Mouse (Mus musculus) fat pad, adult 2 months (tissue): ENCODE results near the gene Rtn4.
A peak's percentile ranks its signal among the peaks of the same experiment; 100 is the strongest.

Experiments used
- DNase-seq: peaks from one replicate; pipeline ENCODE4 v3.0.0-alpha.2; 2011; ENCODE audit warnings: low read depth, low spot score; ENCODE audit errors: extremely low read depth

Gene Rtn4

GRCm38 (mm10) chr11:29761387-29761786, 68.6 kb downstream of the Rtn4 start:
- no peak for DNase-seq

- DNase-seq, result no peak
Observed at GRCm38 (mm10) chr11:29762768-29763167, 70.0 kb downstream of the Rtn4 start.

DNA sequence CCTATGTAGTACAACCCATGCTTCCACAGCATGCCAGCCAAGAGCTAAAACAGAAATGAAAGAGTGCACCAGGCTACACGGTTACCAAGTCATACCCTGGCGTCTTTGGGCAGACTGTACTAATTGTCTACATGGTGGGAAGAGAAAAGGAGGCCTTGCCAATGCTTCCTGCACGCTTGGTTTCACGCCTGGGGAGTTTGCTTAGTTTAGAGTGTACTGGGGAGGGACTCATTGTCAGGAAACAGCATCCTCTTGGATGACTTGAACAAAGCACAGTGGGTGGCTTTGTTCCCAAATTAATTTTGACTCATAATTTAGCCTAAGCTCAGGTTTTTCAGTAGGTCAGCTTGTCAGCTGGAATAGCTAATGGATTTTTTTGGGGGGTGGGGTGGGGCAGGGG, 72.3 kb downstream of the Rtn4 start:
- no peak for DNase-seq

DNA sequence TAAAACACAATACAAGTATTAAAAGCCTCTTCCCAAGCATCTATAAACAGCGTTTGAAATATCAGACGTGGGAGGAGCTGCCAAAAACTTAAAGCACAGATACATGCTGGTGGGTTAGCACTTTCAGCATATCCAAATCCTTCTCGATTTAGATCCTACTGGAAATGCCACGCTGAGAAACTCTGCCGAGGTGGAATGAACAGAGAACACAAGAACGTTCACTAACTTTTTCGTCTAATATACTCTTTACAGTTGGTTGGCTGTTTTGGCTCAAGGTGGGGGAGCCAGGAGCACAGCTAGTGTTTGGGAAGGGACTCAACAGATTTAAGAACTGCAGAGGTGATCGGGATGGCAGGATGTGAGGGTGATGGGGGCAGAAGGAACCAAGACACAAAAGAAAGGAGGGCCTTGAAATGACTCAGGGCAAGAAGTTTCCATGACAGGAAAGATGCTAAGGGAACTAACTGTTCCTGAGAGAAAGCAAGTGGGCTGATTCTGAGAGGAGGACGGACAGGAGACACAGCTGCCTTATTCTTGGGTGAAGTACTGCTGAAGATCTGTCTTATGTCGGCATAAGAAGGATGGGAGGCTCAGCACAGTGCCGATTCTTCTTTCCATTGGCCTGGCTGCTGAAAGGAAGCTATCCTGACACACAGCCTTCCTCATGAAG, 73.7 kb downstream of the Rtn4 start:
- no peak for DNase-seq

DNA sequence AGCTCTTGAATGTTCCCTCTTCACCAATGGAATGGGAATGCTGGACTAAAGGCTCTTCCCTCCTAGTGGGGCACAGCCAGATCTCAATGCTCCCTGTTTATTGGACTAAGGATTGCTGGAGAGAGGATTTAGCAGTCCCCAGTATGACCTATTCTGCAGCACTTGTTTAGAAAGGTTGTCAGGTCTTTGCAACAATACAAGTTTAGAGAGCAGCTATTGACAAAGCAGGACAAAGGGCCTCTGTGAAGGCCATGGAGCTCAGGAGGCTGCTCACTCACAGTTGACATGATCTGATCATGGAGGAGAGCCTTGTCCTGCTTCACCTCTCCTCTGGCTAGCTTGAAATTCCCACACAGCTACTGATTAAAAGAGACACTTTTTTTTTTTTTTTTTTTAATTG, 75.8 kb downstream of the Rtn4 start:
- no peak for DNase-seq

- no peak for DNase-seq
Observed at GRCm38 (mm10) chr11:29770666-29771400, 78.1 kb downstream of the Rtn4 start.

DNA sequence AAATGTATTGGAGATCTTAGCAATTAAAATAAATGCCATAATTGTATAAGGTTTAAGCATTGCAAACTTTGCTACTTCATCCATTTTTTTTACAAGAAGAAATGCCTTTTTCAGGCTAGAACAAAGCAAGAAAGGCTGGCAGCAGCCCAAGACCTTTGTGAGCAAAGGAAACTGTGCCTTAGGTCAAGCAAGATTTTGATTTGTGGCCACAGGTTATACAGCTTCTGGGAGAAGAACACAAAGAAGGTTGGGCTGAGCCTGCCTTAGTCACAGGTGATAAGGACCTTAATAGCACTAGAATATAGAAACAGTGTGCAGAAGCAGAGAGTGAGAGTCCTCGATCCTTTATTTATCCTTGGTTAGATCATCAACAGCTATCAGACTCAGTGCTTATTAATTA, 79.5 kb downstream of the Rtn4 start:
- DNase-seq, result no peak

DNA sequence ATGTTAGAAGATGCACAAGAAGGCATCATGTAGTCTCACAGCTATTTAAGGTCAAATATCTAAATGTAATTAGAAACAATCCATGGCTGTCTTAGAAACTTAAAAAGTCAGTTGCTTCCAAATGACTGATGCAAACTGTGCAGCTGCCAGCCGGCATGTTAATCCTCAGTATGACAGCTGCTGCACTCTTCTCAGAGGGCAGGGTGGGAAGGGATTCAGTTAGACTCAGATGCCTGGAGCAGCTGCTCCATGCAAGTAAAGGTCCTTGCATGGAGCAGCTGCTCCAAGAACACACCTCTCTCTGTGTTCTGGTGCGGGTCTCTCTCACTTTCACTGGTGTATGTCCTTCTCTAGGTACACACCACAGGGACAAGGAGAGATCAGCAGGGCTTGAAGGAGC, 81.5 kb downstream of the Rtn4 start:
- no peak for DNase-seq

DNA sequence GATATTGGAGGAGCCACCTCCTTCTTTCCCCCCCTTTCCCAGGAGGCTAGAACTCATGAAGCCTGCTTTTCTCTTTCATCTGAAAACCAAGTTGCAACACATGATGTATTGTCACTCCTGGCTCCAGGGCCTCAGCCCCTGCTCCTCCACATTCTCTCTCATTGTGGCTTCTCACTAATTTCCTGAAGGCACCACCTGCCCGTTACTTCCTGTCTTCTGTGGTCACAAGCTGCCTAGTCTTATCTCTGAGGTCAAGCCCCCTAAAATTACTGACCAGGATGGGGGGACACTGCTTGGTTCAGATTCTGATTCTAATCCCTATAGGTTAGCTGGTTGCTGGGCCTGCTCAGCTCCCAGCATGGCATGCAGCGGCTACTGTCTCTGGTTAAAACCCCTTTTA, 82.0 kb downstream of the Rtn4 start:
- DNase-seq, result no peak

GRCm38 (mm10) chr11:29777964-29778363, 85.2 kb downstream of the Rtn4 start:
- peak; percentile 16 for DNase-seq

- no peak for DNase-seq
Observed at GRCm38 (mm10) chr11:29778936-29779335, 86.2 kb downstream of the Rtn4 start.

DNA sequence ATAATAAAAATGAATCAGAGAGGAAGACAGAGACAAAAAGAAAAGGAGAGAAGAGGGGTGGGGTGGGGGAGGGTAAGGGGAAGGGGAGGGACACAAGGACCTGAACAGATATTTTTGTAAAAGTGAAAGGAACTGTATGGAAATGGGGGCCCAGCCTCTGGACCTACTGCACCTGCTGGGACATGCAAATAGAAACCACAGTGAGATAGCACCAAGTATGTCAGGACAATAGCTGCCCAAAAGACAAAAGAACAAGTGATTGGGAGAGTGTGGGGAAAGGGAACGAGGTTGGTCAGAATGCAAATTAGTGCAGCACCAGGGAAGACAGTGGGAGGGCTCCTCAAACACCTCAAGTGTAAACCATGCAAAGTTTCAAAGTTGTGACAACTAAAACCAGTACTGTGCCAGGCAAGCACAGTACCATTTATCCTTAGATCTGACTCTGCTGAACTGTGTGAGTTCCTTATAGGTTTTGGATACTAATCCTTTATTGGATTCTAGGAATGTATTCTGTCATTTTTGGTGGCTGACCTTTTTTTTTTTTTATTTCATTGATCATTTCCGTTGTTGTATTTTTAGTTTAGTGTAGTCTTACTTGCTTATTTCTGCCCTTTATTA, 86.8 kb downstream of the Rtn4 start:
- no peak for DNase-seq

DNA sequence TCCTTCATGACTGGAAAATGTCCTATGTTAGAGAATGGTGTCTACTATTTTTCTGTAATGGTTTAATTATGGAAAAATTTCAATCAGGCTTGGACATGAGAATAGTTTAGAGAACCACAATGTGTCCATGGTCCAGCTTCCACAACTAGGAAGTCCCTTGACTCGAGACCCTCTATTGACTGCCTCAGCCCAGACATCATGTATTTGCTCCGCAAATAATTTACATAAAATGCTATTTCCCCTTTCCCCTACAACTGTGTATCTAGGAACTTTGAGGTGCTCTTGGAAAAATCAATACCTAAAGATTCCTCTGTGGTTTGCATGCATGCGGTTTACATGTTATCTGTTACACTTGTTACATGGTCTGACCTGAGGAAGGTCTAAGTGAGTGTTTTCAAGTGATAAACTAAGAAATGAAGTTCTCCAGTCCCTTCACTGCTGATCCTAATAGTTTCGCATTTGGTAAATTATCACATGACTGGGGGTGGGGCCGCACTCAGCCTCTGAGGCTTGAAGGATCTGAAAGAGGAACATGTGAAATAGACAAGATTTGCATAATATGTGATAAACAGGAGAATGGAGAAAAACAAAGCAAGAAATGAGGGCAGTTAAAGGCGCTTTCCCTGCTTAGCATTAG, 94.0 kb downstream of the Rtn4 start:
- DNase-seq, result no peak

DNA sequence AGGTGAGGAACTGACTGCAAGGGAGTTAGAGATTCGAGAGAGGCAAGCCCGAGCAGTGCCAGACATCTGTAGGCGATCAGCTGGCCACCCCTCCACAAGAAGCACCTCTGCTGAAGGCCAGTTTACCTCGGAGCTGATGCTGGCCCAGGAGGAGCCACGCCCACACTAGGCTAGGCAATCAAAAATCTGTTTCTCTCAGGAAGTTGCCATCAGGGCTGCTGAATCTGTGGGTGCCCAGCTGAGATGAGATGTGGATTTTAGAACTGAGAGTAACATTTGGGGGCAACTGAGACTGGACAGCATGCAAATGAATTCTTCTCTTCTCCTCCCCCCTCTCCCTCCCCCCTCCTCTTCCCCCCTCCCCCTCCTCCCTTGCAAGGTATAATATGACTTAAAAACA, 94.7 kb downstream of the Rtn4 start:
- no peak for DNase-seq

GRCm38 (mm10) chr11:29788499-29788898, 95.8 kb downstream of the Rtn4 start:
- no peak for DNase-seq

GRCm38 (mm10) chr11:29788921-29789638, 96.3 kb downstream of the Rtn4 start:
- DNase-seq, result no peak

GRCm38 (mm10) chr11:29790796-29791195, 98.0 kb downstream of the Rtn4 start:
- DNase-seq, result peak; percentile 68
